Mouse (Mus musculus) midbrain, embryonic 16.5 days (tissue): ENCODE measurements around the gene Snupn. TPM values are rescaled to one million over a fixed set of nuclear protein-coding genes. Genes with fewer than 3 reads are reported as not detected.
"Not testable (repeated sequence)": the region's sequence is repeated elsewhere in the genome, so short reads cannot be mapped to it uniquely, and the experiment has no call there.

Experiments used
- ATAC-seq: fragments of 200-750 bp; cut with Nextera tagmentation; 2 replicates; pipeline ENCODE4 v1.8.0; 2017; ENCODE audit warnings: moderate TSS enrichment
- H3K27ac ChIP-seq: fragments of 300-500 bp; sonication (generic); 2 replicates; pipeline ENCODE4 v1.5.1; 2014; ENCODE audit warnings: mild to moderate bottlenecking, low read length, mixed read lengths
- H3K27me3 ChIP-seq: fragments of 300-500 bp; sonication (generic); 2 replicates; pipeline ENCODE4 v1.6.1; 2014; ENCODE audit warnings: low read depth, low read length, mixed read lengths; ENCODE audit not compliant: control insufficient read depth, insufficient read depth
- H3K36me3 ChIP-seq: fragments of 300-500 bp; sonication (generic); 2 replicates; pipeline ENCODE4 v1.6.1; 2014; ENCODE audit warnings: mild to moderate bottlenecking, low read length, moderate library complexity, mixed read lengths; ENCODE audit not compliant: control insufficient read depth, insufficient read depth
- H3K4me1 ChIP-seq: fragments of 300-500 bp; sonication (generic); 2 replicates; pipeline ENCODE4 v1.6.1; 2014; ENCODE audit warnings: mild to moderate bottlenecking, low read length, mixed read lengths; ENCODE audit not compliant: control insufficient read depth, insufficient read depth
- H3K4me2 ChIP-seq: fragments of 300-500 bp; sonication (generic); 2 replicates; pipeline ENCODE4 v1.6.1; 2014; ENCODE audit warnings: mild to moderate bottlenecking, low read length, mixed read lengths
- H3K4me3 ChIP-seq: fragments of 300-500 bp; sonication (generic); 2 replicates; pipeline ENCODE4 v1.5.1; 2014; ENCODE audit warnings: low read depth, mild to moderate bottlenecking, low read length, moderate library complexity, mixed read lengths
- H3K9ac ChIP-seq: fragments of 300-500 bp; sonication (generic); 2 replicates; pipeline ENCODE4 v1.6.1; 2014; ENCODE audit warnings: low read depth, low read length, mixed read lengths
- H3K9me3 ChIP-seq: fragments of 300-500 bp; sonication (generic); replicated peaks from 2 replicates; pipeline ENCODE4 v1.6.1; 2014; ENCODE audit warnings: mild to moderate bottlenecking, low read length, mixed read lengths; ENCODE audit not compliant: control insufficient read depth, poor library complexity, severe bottlenecking
- WGBS: fragments of 180-500 bp; shearing (Covaris S2); extraction: QIAGEN DNeasy Blood & Tissue Kit; methylation state at CpG from one replicate; pipeline ENCODE4 v1.1.7; 2014; 5-methylcytosine and 5-hydroxymethylcytosine counted together
- polyA plus RNA-seq: library from polyadenylated mRNA; unstranded; fragments of >200 nt; fragmentation: Nextera tagmentation; extraction: Ambion mirVana; gene quantifications from 2 replicates; pipeline ENCODE4 v1.2.1, GENCODE M21; 2015

The Snupn gene
- 27.2 and 32.0 TPM in 2 replicates for polyA plus RNA-seq

DNA sequence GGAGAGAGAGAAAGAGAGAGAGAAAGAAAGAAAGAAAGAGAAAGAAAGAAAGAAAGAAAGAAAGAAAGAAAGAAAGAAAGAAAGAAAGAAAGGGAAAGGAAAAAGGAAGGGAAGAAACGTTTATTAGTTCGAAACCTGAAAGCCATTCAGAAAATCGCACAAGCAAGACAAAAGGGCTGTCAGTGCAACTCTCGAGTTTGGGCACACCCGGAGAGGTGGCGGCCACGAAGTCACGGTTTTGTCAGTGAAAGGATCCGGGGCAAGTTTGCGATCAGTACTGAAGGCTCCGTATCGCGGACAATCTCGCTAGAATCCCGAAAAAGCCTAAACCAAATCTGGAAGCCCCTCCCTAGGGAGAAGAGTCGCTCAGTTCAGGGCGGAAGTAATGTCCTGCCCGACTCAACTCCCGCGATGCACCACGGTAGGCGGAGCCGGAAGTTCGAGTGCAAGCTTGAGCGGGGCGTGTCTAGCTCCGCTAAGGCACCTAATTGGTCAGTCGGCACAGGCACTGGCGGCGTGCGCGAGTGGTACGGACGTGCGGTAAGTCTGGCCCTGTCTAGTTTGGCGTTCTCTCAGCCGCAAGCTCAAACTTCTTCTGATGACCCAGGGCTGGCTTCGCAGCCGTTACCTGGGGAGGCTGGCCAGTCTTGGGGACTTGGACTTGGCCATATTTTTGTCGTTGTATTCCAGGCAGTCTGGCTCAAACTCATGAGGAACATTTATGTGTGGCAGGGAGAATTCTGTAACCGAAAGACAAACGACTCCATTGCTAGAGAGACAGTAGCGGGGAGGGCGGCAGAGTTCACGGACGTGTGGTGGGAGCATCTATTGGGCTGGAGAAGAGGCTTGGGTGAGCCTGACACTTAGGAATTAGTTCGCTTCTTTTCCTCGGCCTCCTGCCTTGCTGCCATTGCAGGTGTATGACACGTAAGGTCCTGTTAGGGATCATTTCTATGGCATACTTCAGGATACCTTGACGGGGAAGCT, at the start of gene Snupn:
Gene Snupn (plus strand): TSS at position 465 of the 987 bp plus-strand sequence.
- Histone ChIP-seq H3K36me3 (0 out of 2 replicates have a peak, but pooled peaks cover 1% of the 10 kb centered on the region), H3K4me2 (peak within 1 kb of the TSS; percentile 61), H3K4me1 (peaks cover 11% of the 10 kb centered on the region), H3K4me3 (peak within 1 kb of the TSS; percentile 52), H3K9ac (peak within 1 kb of the TSS; percentile 61), H3K9me3 (no peaks in the 10 kb centered on the region), H3K27me3 (no peaks in the 10 kb centered on the region), H3K27ac (peak within 1 kb of the TSS; percentile 77)
- peak; percentile 100 for ATAC-seq
- WGBS: under 1% methylated on average over 50 of the region's 50 CpGs

DNA sequence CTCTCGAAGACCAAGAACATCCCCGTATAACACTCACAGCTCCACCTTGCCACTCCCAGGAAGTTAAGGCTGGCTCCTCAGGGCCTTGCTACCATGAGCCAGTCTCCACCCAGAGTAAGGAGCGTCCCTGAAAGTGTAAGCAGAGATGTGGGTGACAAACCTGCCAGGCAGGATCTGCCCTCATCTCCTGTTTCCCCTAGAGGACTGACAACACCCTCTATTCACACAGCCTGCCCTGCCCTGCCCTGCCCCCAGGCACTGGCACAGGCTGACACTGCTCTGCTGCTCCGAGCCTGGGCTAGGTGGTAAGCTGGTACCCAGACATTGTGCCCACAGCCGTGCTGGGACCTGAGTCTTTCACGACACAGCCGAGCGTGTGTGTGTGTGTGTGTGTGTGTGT, 49.5 kb upstream of the Snupn start:
- H3K4me1 ChIP-seq: no peaks in the 10 kb centered on the region
- no peaks in the 10 kb centered on the region for H3K27me3 ChIP-seq
- no peak for ATAC-seq
- WGBS: 75% methylated on average over 6 of the region's 8 CpGs
- no peak overlapping the region for H3K4me3 ChIP-seq
- H3K9ac ChIP-seq: no peak overlapping the region
- no peaks in the 10 kb centered on the region for H3K9me3 ChIP-seq
- H3K27ac ChIP-seq: no peak overlapping the region
- no peaks in the 10 kb centered on the region for H3K36me3 ChIP-seq
- no peak overlapping the region for H3K4me2 ChIP-seq

DNA sequence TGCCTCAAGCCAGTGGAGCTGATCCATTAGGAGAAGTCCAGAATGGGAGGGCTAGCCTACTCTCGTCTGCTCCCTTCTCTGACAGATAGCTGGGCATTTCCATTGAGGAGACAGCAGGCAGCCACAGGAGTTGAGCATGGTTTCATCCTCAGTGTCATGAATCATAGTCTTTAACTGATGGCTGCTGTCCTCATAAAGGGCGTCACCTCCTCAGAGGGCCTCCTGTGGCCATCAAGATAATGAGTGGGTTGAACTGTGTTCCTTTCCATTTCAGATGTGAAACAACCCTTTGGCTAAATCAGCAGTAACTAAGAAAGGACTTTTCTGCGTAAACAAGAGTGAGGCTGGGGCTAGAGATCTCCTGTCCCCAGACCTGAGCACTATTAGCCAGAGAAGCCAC, 47.0 kb upstream of the Snupn start:
- H3K4me2 ChIP-seq: no peak overlapping the region
- no peaks in the 10 kb centered on the region for H3K9me3 ChIP-seq
- 84% methylated on average over 3 of the region's 3 CpGs for WGBS
- H3K27ac ChIP-seq: no peak overlapping the region
- H3K9ac ChIP-seq: no peak overlapping the region
- no peaks in the 10 kb centered on the region for H3K4me1 ChIP-seq
- no peaks in the 10 kb centered on the region for H3K36me3 ChIP-seq
- ATAC-seq: no peak
- no peak overlapping the region for H3K4me3 ChIP-seq
- no peaks in the 10 kb centered on the region for H3K27me3 ChIP-seq

DNA sequence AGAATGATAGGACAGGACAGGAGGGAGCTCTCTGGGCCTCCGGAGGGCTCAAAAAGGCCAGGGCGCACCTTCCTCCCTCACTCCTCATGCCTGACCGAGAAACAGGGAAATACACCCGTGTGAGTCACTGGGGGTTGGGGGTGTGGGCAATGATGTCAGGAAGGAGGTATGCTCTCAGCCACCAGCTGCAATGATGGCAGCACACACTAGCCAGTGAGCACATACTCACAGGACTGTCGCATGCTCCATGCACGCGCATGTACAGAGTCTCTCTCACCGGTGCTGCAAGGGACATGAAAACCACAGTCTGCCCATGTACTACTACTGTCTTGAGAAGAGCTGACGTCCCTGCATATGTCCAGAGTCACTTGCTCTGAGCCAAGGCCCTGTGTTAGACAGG, 43.1 kb upstream of the Snupn start:
- H3K9me3 ChIP-seq: no peaks in the 10 kb centered on the region
- ATAC-seq: no peak
- no peaks in the 10 kb centered on the region for H3K27me3 ChIP-seq
- H3K9ac ChIP-seq: no peak overlapping the region
- H3K4me3 ChIP-seq: no peak overlapping the region
- H3K4me2 ChIP-seq: no peak overlapping the region
- H3K4me1 ChIP-seq: no peaks in the 10 kb centered on the region
- 83% methylated on average over 9 of the region's 9 CpGs for WGBS
- no peak overlapping the region for H3K27ac ChIP-seq
- H3K36me3 ChIP-seq: no peaks in the 10 kb centered on the region

DNA sequence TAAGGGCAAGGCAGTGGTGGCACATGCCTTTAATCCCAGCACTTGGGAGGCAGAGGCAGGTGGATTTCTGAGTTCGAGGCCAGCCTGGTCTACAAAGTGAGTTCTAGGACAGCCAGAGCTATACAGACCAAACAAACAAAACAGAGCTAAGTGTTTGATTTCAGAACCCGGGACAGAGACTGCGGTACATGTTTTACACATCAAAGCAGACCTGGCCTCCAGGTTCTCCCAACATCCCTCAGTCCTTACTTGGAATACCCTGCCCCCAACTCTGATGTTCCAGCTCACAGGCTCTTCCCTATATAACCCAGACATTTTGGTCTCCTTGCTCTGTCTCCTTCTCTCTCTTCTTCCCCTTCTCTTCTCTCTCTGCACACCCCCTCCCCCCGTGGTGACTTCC, 40.7 kb upstream of the Snupn start:
- H3K36me3 ChIP-seq, H3K27ac ChIP-seq, H3K4me2 ChIP-seq, H3K4me3 ChIP-seq, H3K27me3 ChIP-seq, ATAC-seq, H3K9ac ChIP-seq, H3K4me1 ChIP-seq, H3K9me3 ChIP-seq: not testable (repeated sequence)
- WGBS: 64% methylated on average over 4 of the region's 4 CpGs

DNA sequence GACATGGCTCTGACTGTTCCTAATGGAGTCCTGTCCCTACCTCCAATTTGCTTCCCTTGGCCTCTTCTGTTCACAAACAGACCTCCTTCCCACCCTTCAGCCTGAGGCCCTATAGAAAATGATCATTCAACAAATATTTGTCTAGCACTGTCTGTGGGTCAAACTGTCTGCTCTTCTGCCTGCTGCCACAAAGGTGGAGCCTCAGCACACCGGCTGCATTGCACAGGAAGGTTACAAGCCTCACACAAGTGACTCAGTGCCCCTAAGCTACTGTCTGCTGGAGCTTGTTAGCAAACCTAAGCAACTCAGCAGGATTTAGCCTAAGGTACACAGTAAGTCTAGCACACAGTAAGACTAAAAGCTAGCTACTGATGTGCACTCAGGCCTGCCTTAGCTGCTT, 39.7 kb upstream of the Snupn start:
- H3K36me3 ChIP-seq: no peaks in the 10 kb centered on the region
- WGBS: 75% methylated on average over 1 of the region's 1 CpGs
- no peaks in the 10 kb centered on the region for H3K9me3 ChIP-seq
- no peak overlapping the region for H3K27ac ChIP-seq
- H3K4me2 ChIP-seq: no peak overlapping the region
- no peak overlapping the region for H3K4me3 ChIP-seq
- ATAC-seq: no peak
- H3K4me1 ChIP-seq: no peaks in the 10 kb centered on the region
- H3K27me3 ChIP-seq: no peaks in the 10 kb centered on the region
- no peak overlapping the region for H3K9ac ChIP-seq

DNA sequence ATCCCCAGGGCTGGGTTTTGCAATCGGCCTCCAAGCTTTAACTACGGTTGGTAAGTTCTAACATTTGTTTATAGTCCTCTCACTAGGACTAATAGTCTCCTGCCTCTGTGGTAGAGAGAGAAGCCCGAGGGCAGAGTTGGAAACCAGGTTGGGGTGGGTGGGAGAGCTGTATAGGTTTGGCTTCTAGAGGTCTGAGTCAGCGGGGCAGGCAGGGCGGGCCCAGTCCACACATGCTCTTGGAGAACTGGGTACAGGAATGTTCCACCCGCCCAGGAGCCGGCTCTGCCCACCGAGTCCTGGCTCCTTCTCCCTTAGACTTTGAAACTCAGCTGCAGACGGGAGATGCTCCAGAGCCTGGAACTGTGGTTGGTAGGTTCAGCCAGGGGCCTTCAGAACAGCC, 36.7 kb upstream of the Snupn start:
- Histone ChIP-seq H3K27ac (no peak overlapping the region), H3K9ac (no peak overlapping the region), H3K9me3 (no peaks in the 10 kb centered on the region), H3K36me3 (no peaks in the 10 kb centered on the region), H3K4me2 (no peak overlapping the region), H3K27me3 (no peaks in the 10 kb centered on the region), H3K4me3 (no peak overlapping the region), H3K4me1 (no peaks in the 10 kb centered on the region)
- no peak for ATAC-seq
- WGBS: 86% methylated on average over 9 of the region's 9 CpGs

DNA sequence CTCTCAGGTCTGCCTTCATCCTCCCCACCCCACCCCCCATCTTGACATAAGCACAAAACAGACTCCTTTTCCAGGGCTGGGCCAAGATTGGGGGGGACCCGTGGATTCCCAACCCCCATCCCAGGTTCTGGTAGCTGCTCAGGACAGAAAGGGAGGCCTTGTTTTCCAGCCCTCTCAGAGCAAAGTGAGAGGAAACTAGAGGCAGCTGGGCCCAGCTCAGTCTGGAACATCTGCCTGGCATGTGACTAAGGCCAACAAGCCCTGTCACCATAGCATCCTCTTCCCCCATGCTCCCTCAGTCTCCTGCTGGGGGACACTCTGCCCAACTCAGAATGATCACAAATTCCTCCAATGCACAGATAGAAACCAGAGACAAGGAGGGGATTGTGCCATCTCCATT, 35.6 kb upstream of the Snupn start:
- 81% methylated on average over 1 of the region's 1 CpGs for WGBS

DNA sequence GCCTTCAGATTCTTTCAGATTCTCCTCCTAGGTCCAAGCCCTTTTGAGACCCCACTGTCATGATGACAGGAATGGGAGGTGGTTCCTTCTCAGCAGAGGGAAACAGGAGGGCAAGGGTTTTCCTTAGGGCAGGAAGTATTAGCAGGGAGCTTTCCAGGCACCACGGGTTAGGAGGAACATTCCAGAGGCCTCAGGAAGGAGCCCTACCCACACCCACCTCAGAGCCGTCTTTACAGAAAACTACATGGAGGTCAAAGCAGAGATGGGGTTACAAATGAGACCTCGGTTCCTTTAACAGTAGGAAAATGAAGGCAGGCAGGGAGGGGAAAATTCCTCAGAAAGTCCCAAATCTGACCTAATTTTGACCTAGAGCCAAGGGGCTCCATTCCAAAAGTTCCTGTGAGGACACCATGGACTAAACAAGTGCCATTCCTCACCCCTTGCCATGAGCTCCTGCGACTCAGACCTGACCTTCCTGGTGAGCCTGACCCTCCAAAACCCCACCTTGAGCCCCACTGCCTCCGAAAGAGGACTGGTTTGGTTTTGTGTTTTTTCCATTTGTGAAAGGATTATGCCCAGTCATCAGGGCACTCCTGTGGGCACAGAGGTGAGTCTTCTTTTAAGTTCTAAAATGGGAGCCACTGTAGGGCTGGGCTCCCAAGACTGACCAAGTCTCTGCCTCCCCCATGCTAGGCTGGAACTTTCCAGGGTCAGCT, 34.8 kb upstream of the Snupn start:
- no peak for ATAC-seq
- H3K36me3 ChIP-seq: no peaks in the 10 kb centered on the region
- H3K9me3 ChIP-seq: no peaks in the 10 kb centered on the region
- no peaks in the 10 kb centered on the region for H3K4me1 ChIP-seq
- H3K27ac ChIP-seq: no peak overlapping the region
- H3K4me2 ChIP-seq: no peak overlapping the region
- H3K27me3 ChIP-seq: no peaks in the 10 kb centered on the region
- no peak overlapping the region for H3K4me3 ChIP-seq
- no peak overlapping the region for H3K9ac ChIP-seq
- WGBS: 90% methylated on average over 5 of the region's 5 CpGs

More for the DNA sequence above, 35.6 kb upstream of the Snupn start:
- ATAC-seq: no peak
- H3K9ac ChIP-seq: no peak overlapping the region
- no peaks in the 10 kb centered on the region for H3K9me3 ChIP-seq
- no peaks in the 10 kb centered on the region for H3K27me3 ChIP-seq
- H3K4me2 ChIP-seq: no peak overlapping the region
- no peak overlapping the region for H3K27ac ChIP-seq
- no peak overlapping the region for H3K4me3 ChIP-seq
- H3K36me3 ChIP-seq: no peaks in the 10 kb centered on the region
- no peaks in the 10 kb centered on the region for H3K4me1 ChIP-seq
